Mouse (Mus musculus) mouse trophoblast stem cell (cell line): ENCODE results near the gene Socs4.
"Not testable (repeated sequence)": the region's sequence is repeated elsewhere in the genome, so short reads cannot be mapped to it uniquely, and the experiment has no call there.

ENCODE experiments used
- in situ Hi-C, 2 experiments: fragments of 300-500 bp; cut with MseI, MboI; formaldehyde crosslinking; loops; 2 replicates in 1 of 2; 3 replicates in 1 of 2; pipeline ENCODE4 v1.15.1; 2025

The Socs4 gene

DNA sequence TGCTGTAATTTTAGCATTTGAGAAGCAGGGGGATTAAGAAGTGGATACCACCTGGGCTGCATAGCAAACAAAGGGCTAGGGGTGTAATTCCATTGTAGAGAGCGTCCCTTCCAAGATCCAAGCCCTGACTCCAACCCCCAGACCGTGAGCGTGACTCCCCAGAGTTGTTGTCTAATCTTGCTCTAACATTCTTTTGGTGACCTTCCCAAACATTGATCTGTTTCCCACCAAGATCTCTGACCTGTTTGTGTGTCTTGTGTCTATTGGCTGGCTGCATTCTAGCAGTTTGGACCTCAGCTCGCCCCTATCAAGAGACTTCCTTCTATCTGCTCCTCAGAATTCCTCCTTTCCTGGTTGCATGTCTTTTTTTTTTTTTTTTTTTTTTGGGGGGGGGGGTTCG, 10.3 kb downstream of the Socs4 start:
- in situ Hi-C loops: no loop called here

DNA sequence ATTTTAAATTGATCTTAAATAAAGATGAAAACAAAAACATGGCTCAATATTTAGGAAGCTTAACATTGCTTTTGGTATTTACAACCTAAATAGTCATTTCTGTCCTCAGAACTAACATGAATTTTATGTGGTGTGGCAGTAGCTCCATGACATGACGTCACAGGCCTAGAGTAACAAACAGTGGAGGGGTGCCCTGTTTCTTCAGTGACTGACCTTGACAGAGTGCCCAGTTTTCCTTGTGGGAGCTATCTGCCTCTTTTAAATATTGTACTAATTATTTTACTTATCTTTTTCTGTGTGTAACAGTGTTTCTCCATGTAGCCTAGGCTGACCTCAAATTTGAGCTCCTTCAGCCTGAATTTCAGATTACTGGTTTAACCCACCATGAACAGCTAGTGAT, 15.0 kb downstream of the Socs4 start:
- in situ Hi-C loops: no loop called here

DNA sequence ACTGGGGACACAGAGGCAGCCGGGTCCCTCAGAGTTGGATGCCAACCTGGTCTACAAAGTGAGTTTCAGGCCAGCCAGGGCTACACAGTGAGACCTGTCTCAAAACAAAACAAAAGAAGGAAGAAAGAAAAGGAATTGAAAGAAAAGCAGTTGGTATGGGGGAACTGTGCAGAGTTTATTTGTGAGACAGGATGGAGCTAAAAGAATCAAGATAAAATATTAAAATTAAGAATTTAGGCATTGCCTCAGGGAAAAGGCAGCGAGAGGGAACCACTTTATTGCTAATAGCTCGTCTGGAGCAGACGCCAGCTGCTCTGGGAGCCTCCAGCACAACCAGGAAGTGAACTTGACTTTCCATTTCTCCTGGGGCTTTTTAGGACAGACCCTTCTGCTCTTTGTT, 17.4 kb downstream of the Socs4 start:
- in situ Hi-C loops: no loop called here

DNA sequence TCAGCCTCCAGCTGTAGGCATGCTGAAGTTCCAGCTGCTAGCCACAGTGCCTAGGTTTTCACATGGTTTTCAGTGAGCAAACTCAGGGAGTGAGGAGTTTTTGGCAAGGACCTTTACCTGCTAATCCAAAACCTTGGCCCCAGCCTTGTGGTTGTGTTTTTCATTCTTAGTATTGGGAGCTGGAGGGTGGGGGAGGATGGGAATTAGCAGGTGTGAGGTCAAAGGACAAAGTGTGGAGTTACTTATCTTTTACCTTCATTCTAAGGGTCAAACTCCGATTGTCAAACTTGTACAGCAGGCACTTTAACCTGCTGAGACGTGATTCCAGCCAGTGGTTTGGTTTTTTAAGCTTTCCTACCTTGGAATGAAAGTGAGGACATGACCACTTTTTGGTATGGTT, 19.5 kb downstream of the Socs4 start:
- in situ Hi-C loops: no loop called here

DNA sequence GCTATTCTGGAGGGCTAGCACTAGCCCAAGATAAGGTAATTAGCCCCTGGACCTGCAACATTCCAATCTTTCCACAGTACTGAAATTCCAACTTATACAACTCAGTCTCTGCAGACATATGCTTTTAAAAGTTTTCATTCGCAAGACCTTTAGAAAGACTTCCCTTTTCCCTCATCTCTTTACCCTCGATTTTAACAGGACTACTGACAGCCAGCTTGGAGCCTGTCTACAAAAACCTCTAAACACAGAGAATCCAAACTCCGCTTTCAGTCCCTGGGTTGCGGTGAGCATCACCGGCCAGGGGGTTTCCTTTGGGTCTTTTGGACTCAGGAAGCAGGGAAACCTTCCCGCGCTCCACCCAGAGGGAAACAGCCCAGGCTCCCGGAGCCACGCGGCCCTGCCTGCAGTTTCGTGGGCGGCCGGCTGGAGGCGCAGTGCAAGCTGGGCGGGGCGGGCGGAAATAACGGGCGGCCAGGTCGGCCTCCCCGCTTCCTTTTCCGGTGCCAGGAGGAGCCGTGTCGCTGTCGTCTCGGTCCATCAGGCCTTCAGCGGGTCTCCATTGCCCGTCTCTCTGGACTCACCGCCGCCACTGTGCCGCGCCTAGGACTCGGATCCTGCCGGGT, 21.2 kb downstream of the Socs4 start, which contains the start of gene Mapk1ip1l:
Gene Mapk1ip1l, plus strand, starts transcription at position 482 of the 623 bp plus-strand sequence.
- in situ Hi-C loops: no loop called here

DNA sequence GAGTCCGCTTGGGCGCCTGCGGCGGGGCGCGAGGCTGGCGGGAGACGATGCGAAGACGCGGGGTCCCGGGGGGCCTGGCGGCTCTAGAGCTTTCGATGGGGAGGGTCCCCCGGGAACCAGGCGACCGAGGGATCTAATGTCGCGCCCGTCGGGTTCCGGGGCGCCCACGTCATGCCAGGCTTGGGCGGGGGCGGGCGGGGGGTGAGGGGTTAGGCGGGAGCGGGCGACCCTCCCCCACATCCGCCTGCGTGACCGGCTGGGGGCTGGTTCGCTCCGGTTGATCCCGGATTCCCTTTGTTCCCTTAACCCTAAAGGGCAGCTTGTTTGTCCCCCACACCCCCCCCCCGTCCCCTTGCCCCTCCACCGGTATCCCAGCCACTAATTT, 21.7 kb downstream of the Socs4 start:
- in situ Hi-C loops: no loop called here

DNA sequence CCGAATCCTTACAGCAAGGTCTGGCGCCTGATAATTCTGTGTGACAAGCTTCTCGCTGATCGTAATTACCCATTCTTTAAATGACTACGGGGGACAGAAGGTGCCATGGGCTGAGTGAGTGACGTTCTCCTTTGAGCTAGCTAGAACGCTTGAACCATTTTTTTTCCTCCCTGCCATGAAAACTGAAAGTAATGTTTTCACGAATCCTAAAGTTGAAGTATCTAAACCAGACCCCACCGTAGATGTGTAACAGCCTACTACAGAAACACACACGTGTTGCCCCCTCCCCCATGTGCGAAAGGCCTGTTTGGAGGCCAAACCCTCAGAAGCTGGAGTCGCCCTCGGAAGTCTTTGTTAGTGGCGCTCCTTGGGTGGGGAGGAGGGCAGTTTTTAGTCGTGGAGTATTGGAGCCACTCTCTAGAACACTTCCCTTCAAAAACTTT, 22.1 kb downstream of the Socs4 start:
- in situ Hi-C loops: no loop called here

DNA sequence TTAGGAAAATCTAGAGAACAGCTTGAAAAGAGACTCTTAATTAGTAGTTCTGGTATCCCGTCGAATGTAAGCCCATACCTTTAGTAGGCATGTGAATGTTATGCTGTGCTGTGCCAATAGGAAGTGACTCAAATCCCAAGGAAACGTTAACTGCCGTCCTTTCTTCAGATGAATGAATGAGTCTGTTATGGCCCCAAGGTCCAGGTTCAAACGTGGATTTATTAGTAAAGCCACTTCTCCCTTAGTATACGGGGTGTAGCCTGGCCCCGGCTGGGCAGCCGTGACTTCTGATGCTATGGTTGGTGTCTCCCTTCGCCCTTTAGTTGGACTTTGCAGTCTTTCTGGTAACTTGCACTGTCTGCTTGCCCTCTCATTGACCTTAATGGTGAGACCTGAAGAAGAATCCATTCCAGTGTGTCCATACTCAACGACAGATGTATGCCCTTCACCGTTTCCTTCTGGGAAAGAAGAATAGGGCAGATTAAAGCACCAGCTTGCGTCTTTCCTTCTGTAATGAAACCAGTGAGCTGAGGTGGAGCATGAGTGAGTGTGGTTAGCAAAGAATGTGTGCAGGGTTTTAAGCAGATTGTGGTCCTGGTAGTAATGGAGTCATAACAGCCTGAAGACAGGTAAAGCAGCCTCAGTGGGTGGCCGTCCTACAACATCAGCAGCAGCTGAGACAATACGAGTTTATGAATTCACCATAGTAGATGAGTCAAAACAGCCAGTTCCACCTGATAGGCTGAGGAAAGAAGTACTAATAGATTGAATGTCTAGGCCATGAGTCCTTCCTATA, 26.4 kb downstream of the Socs4 start:
- in situ Hi-C loops: no loop called here

DNA sequence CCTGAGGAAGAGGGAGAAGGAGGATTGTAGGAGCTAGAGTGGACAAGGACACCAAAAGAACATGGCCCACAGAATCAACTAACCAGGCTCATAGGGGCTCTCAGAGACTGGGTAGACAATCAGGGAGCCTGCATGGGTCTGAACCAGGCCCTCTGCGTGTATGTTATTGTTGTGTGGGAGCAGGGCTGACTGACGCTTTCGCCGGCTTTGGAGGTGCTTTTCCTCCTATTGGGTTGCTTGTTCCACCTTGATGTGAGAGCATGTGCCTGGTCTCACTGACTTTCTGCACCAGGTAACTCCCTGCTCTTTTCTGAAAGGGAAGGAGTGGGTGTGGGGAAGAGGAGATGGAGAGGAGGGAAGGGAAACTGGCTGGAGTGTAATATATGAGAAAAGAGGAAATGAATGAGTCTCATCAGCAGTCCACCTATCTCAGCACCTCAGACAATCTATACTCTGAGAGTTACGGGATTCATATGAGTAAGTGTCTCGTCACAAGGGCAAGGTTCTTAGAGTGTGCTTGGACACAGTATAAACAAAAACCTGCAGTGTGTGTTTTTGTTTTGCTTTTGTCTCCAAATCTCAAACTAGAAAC, 28.2 kb downstream of the Socs4 start:
- in situ Hi-C loops: no loop called here

DNA sequence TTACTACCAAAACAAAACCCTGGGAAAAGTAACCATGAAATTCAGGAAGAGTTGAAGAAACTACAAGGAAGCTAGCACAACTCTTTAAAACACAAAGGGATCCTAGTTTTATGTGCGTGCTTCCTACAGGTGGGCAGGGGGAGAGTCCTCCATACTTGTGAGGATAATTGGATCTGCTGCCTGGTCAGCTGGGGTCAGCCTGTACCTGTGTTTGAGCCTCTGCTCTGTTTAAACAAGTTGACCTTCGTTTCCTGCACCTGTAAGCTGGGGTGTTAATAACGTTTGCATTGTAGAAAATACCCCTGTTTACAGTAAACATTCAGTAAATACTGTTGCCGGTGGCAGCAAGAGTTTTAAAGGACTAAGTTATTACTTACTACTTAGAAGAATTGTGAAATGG, 29.2 kb downstream of the Socs4 start:
- in situ Hi-C loops: no loop called here

DNA sequence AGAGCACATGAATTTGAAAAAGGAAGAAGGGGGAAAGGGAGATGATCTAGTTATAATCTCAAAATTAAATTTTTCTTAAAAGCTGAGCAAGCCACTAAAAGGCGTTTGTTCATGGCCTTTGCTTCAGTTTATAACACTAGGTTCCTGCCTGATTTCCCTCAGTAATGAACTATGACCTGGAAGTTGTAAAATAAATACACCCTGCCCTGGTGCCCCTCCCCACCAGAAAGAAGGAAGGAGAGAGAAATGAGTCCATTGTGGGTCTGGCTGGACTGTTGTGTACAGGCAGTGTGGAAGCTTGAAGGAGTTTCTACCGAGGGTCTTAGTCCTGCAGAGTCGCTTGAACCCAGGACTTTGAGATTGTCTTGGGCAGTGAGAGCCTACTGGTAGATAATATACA, 30.9 kb downstream of the Socs4 start:
- in situ Hi-C loops: no loop called here

DNA sequence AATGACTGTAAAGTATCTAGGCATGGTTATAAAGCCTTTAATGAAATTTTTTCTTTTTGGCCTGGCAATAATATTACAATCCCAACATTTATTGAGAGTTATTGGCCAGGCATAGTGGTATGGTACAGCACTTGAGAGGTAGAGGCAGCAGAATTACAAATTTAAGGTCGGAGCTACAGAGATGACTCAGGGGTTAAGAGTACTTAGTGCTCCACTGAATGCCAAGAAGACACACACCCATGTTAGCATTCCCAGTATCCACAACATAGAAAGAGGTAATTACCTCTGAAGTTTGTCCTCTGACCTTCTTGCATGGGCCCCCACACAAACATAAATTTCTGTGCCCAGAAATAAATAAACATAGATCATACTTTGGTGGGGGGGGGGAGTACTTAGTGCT, 32.3 kb downstream of the Socs4 start:
- in situ Hi-C loops: no loop called here

DNA sequence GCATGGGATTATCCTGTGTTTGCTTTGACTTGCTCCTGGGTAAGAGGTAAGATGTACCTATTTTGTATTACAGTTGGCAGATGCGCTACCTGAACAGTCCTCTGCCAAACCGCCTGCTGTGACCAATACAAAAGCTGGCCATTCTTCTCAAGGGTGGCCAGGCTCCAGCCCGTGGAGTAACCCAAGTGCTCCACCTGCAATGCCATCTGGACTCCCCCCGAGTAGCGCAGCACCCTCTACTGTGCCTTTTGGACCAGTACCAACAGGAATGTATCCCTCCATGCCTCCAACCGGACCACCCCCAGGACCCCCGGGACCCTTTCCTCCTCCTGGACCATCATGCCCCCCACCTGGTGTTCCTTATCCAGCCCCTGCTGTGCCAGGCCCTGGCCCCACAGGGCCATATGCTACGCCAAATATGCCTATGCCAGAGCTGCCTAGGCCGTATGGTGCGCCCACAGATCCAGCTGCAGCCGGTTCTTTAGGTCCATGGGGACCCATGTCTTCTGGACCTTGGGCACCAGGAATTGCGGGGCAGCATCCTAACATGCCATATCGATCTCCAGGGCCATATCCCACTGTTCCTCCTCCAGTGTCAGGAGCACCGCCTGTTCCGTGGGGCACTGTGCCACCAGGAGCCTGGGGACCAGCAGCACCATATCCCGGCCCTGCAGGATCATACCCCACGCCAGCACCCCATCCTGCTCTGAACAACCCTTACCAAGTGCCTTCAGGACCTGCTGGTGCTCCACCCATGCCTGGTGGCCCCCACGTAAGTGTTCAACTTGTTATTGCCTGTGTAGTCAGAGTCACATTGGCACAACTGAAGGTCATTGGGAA, 33.8 kb downstream of the Socs4 start:
- in situ Hi-C loops: no loop called here

DNA sequence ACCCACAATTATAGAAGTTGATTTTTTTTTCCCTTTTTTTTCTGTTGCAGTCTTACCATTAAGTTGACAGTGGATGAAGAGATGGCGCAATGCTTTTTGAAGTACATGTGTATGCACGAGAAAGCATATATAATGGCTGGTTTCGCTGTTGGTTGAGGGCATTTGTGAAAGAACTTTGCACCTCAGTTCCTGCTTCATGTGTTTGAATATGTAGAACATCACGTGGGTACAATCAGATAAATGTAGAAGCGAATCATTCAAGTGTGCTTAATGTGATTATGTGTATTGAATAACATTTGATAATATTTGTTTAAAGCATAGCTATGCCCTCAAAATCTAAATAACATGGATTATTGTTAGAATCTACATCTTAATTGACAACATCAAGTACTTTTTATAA, 42.6 kb downstream of the Socs4 start:
- in situ Hi-C loops: no loop called here

DNA sequence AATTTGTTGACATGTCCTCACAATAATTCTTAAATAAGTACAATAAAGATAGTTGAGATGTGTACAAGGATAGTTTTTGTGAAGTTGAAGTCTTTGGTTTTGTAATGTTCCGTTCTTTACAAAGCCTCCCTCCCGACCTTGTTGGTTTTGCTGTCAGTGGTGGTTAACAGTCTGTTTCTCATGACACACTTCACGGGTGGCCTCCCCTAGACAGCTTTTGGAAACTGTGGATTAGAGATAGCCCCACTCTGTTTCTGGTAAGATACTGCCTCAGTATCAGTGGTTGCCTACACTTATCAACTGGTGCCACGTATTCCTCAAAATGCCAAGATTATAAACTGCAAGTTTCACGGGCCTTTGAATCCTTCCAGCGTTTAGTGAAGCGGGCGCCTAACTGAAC, 44.9 kb downstream of the Socs4 start:
- in situ Hi-C loops: not testable (repeated sequence)

DNA sequence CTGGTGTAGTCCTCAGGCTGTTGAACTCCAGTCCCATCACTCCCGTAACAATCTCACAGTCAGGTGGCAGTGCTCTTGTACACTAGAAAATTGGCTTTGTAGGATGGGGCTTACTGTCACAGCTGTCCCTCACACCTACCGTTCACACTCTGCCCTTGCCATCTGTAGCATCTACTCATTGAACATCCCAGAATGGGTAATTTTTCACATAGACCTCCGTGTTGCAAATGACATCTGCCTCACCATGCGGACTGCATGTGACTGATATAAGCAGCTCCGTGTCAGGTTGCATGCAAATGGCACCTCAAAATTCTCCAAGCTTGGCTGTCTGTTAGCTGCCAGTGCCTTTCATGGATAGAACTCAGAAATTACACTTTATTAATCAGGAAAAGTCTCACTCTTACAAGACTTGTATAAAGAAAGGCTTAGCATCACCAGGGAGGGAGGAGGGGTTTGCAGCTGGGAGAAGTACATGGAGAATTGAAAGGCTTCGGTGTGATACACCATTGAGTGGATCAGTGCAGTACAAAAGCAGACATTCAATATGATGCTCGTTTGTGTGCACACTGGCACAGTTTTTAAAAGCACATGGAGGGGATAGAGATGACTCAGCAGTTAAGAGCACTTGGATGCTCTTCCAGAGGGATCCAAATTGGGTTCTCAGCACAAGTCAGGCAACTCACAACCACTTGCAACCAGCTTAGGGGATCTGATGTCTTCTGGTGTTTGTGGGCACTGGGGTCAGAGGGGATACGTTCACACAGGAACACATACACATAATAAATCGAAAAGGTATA, 49.4 kb downstream of the Socs4 start:
- in situ Hi-C loops: no loop called here

DNA sequence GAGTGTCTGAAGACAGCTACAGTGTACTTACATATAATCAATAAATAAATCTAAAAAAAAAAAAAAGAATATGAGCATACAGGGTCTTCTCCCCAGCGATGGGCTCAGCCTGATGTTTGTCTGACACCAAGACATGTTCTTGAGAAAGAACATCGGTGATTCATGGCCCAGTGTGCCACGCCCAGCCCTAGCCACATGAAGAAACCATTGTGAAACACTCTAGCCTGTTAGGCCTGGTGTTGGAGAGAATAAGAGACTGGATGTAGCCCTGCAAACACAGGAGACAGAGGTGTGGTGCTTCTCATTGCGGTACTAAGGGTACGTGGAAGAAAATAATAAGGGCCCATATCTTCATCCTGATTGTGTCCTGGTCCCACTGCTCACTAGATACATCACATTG, 50.6 kb downstream of the Socs4 start:
- in situ Hi-C loops: no loop called here

DNA sequence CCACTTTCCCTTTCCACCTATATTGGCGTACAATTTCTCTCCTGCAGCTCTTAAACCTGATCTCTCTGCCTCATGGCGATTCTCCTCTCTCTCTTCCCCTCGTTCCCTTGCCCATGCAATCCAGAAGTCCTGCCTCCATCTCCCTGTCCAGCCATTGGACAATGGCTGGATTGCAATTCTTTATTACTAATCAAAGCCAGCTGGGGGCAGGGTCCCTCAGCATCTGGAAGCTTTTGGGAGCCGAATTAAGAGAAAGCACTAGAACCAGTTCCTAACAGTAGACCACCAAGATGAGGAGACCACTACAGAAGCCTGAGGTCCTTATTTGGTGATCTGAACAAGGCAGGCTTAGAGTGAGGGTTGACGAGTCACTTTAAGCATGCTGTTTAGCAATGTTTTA, 55.2 kb downstream of the Socs4 start:
- in situ Hi-C loops: loop anchor here in 1 of 2 experiments (5.0 kb wide), 1 partner anchor 60 kb away; no protein-coding TSS in a partner anchor

DNA sequence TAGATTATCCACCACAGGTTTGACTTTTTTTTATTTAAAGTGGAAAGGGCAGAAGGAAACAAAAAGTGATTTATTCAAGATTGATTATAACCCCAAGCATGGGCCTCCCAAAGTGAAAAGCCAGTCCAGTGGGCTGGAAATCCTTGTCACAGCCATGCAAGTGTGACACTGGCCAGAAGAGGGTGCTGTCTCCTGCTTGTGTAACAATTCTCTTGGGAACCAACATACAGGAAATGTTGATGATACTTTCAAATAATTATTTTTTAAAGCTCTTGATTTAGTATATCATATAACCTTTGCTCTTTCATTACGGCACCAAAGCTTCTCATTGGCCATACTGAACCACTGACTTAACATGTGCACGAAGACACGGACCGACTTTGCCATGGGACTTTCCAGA, 58.1 kb downstream of the Socs4 start:
- in situ Hi-C loops: loop anchor here (5.0 kb wide), 1 partner anchor 57 kb away; no protein-coding TSS in a partner anchor

DNA sequence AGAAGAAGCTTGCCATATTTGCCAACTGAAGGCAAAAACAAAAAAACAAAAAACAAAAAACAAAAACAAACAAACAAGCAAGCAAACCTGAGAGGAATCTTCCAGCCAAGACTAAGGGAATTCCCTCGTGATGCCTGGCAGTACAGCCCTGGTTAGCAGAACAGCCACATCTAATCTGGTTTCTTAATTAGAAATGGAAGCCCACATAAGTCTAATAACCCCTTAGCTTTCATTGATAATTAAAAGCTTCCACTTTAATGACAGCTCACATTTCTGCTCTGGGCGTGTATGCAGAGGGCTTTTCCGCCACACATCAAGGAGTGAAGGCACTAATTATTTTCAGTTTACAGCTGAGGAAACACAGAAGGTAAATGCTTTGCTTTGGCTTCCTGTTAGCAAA, 58.6 kb downstream of the Socs4 start:
- in situ Hi-C loops: loop anchor here in 1 of 2 experiments (5.0 kb wide), 1 partner anchor 57 kb away; no protein-coding TSS in a partner anchor
